Mouse (Mus musculus) heart, embryonic 13.5 days (tissue): Measurements from ENCODE around the gene Abhd6. TPM values are rescaled to one million over a fixed set of nuclear protein-coding genes. Genes with fewer than 3 reads are reported as not detected.

Experiments
- ATAC-seq: fragments of 200-750 bp; cut with Nextera tagmentation; 2 replicates; pipeline ENCODE4 v1.8.0; 2017; ENCODE audit warnings: moderate TSS enrichment; ENCODE audit not compliant: insufficient number of reproducible peaks, low FRiP score, low TSS enrichment; ENCODE audit errors: extremely low read depth
- H3K27ac ChIP-seq: fragments of 300-500 bp; sonication (generic); replicated peaks from 2 replicates; pipeline ENCODE4 v1.5.1; 2015; ENCODE audit warnings: moderate library complexity, mild to moderate bottlenecking, inconsistent platforms
- H3K27me3 ChIP-seq: fragments of 300-500 bp; sonication (generic); replicated peaks from 2 replicates; pipeline ENCODE4 v1.6.1; 2015; ENCODE audit warnings: mild to moderate bottlenecking, inconsistent platforms
- H3K36me3 ChIP-seq: fragments of 300-500 bp; sonication (generic); 2 replicates; pipeline ENCODE4 v1.6.1; 2015; ENCODE audit warnings: mild to moderate bottlenecking, inconsistent platforms
- H3K4me1 ChIP-seq: fragments of 300-500 bp; sonication (generic); 2 replicates; pipeline ENCODE4 v1.6.1; 2015; ENCODE audit warnings: inconsistent platforms
- H3K4me2 ChIP-seq: fragments of 300-500 bp; sonication (generic); 2 replicates; pipeline ENCODE4 v1.6.1; 2015; ENCODE audit warnings: inconsistent platforms, mild to moderate bottlenecking, moderate library complexity
- H3K4me3 ChIP-seq: fragments of 300-500 bp; sonication (generic); 2 replicates; pipeline ENCODE4 v1.5.1; 2015; ENCODE audit warnings: moderate library complexity, mild to moderate bottlenecking, inconsistent platforms
- H3K9ac ChIP-seq: fragments of 300-500 bp; sonication (generic); 2 replicates; pipeline ENCODE4 v1.6.1; 2015; ENCODE audit warnings: inconsistent platforms, mild to moderate bottlenecking, moderate library complexity
- H3K9me3 ChIP-seq: fragments of 300-500 bp; sonication (generic); 2 replicates; pipeline ENCODE4 v1.6.1; 2016; ENCODE audit warnings: inconsistent platforms
- WGBS: fragments of 180-500 bp; shearing (Covaris S2); methylation state at CpG from one replicate; pipeline ENCODE4 v1.1.7; 2015; ENCODE audit warnings: mixed read lengths; 5-methylcytosine and 5-hydroxymethylcytosine counted together
- polyA plus RNA-seq: library from polyadenylated mRNA; unstranded; fragments of >200 nt; fragmentation: Nextera tagmentation; extraction: Ambion mirVana; gene quantifications from 2 replicates; pipeline ENCODE4 v1.2.1, GENCODE M21; 2015

The Abhd6 gene
- polyA plus RNA-seq, 1 experiment from 2014 or later, result 10.4 TPM

- H3K4me3 ChIP-seq, result peak overlapping the region; percentile 91
- no peaks in the 10 kb centered on the region for H3K27me3 ChIP-seq
- peaks cover 3% of the 10 kb centered on the region; the same call in 1 of the 2 replicates for H3K36me3 ChIP-seq
- peaks cover 38% of the 10 kb centered on the region for H3K4me1 ChIP-seq
- 62% methylated on average over 10 of the region's 10 CpGs for WGBS
- H3K9me3 ChIP-seq, result no peaks in the 10 kb centered on the region
- H3K4me2 ChIP-seq, result peak overlapping the region; percentile 81
- no peak for ATAC-seq
- peak overlapping the region; percentile 67; the same call in 1 of the 2 replicates for H3K9ac ChIP-seq
- no peak overlapping the region for H3K27ac ChIP-seq
These were observed 96.9 kb downstream of the Abhd6 start for GRCm38 (mm10) chr14:8099561-8100021.

- no peak overlapping the region for H3K4me2 ChIP-seq
- H3K27ac ChIP-seq, result no peak overlapping the region
- no peak overlapping the region for H3K4me3 ChIP-seq
- H3K4me1 ChIP-seq, result peaks cover 29% of the 10 kb centered on the region
- H3K9ac ChIP-seq, result no peak overlapping the region
- H3K9me3 ChIP-seq, result no peaks in the 10 kb centered on the region
- peaks cover 6% of the 10 kb centered on the region for H3K36me3 ChIP-seq
- WGBS, result 88% methylated on average over 8 of the region's 8 CpGs
- no peaks in the 10 kb centered on the region for H3K27me3 ChIP-seq
- ATAC-seq, result no peak
These were observed 99.2 kb downstream of the Abhd6 start for GRCm38 (mm10) chr14:8101886-8102285.

- ATAC-seq, result no peak
- Histone ChIP-seq H3K4me1 (peaks cover 25% of the 10 kb centered on the region), H3K4me2 (no peak overlapping the region), H3K27ac (no peak overlapping the region), H3K9me3 (no peaks in the 10 kb centered on the region), H3K4me3 (no peak overlapping the region), H3K9ac (no peak overlapping the region), H3K27me3 (no peaks in the 10 kb centered on the region), H3K36me3 (peaks cover 10% of the 10 kb centered on the region)
- 75% methylated on average over 12 of the region's 12 CpGs for WGBS
These were observed 100.0 kb downstream of the Abhd6 start for GRCm38 (mm10) chr14:8102676-8103075.

Other genes starting within 250 kb of the Abhd6 start
- gene Gm26661, start 211.3 kb upstream of the Abhd6 start, polyA plus RNA-seq, result not detected in 2 replicates
- 7.5 and 8.5 TPM in 2 replicates for gene Flnb, start 184.9 kb upstream of the Abhd6 start, polyA plus RNA-seq
- not detected in 2 replicates for gene Gm45521, start 45.6 kb upstream of the Abhd6 start, polyA plus RNA-seq
- gene Dnase1l3, start 8.3 kb upstream of the Abhd6 start, polyA plus RNA-seq, result 0.05 and 0.13 TPM in 2 replicates
- gene Rpp14, start 77.5 kb downstream of the Abhd6 start, polyA plus RNA-seq, result 35.4 and 38.1 TPM in 2 replicates
- 24.6 and 25.9 TPM in 2 replicates for gene Pxk, start 95.3 kb downstream of the Abhd6 start, polyA plus RNA-seq
- 460 and 512 TPM in 2 replicates for gene Pdhb, start 170.1 kb downstream of the Abhd6 start, polyA plus RNA-seq
- 2.7 and 4.7 TPM in 2 replicates for gene Kctd6, start 211.2 kb downstream of the Abhd6 start, polyA plus RNA-seq